Mouse (Mus musculus) CD4-positive, CD25-positive, alpha-beta regulatory T cell, adult 2 months (primary cell): ENCODE results near the gene Slc35e3.
"Not testable (repeated sequence)": the region's sequence is repeated elsewhere in the genome, so short reads cannot be mapped to it uniquely, and the experiment has no call there.

ENCODE experiments used
- DNase-seq: peaks from one replicate; pipeline ENCODE4 v3.0.0-alpha.2; 2012; ENCODE audit warnings: low read depth, low spot score

Slc35e3 gene

DNA sequence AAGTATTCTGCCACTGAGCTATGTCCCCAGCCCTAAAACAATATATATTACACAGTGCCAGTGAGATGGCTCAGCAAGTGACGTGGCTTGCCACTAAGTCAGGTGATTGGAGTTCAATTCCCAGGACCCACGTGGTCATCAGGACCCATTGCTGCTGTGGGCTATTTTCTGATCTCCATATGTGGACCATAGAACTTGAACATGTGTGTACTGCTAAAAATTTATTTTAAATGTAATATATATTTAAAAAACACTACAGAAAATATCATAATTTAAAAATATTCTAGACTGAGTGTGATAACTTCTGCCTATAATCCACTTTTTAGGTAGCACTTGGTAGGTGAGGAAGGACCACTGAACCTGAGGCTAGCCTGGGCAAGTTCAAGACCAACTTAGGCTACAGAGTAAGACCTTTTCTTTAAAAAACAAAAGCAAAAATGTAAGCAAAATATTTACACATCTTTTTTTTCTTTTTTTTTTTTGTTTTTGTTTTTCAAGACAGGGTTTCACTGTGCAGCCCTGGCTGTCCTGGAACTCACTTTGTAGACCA is 16.2 kb upstream of the Slc35e3 start:
- no peak for DNase-seq

DNA sequence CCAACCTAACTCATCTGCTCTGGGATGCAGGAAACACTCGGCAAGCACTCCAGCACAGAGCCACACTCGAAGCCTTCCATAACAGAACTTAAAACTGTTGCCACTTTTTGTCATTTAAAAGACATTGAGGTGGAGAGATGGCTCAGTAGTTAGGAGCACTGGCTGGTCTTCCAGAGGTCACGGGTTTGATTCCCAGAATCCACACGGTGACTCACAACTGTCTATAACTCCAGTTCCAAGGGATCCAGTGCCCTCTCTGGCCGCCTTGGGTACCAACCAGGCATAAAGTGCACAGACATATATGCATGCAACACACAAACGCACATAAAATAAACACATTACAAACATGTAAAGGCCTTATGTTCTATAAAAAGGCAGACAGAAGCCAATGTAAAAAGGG is 15.4 kb upstream of the Slc35e3 start:
- DNase-seq, result no peak

DNA sequence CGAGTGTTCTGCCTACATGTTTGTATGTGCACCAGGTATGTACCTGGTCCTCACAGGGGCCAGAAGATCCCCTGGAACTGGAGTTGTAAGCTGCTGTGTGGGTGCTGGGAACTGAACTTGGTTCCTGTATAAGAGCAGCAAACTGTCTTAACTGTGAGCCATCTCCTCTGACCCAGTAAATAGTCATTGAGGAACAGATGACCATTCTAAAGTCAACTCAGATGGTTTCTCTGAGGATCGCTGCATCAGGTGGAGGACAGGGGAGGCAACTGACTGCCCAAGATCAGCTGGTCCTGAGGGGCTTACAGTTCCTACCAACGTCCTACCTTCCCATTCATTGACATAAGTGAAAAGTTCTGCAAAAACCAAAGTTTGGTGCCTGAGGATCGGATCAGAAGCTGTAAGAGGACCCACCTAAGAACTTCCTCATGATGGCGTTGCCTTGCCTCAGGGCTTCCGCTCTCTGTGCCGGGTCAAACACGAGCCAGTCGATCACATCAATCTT is 14.7 kb upstream of the Slc35e3 start:
- DNase-seq, result no peak

DNA sequence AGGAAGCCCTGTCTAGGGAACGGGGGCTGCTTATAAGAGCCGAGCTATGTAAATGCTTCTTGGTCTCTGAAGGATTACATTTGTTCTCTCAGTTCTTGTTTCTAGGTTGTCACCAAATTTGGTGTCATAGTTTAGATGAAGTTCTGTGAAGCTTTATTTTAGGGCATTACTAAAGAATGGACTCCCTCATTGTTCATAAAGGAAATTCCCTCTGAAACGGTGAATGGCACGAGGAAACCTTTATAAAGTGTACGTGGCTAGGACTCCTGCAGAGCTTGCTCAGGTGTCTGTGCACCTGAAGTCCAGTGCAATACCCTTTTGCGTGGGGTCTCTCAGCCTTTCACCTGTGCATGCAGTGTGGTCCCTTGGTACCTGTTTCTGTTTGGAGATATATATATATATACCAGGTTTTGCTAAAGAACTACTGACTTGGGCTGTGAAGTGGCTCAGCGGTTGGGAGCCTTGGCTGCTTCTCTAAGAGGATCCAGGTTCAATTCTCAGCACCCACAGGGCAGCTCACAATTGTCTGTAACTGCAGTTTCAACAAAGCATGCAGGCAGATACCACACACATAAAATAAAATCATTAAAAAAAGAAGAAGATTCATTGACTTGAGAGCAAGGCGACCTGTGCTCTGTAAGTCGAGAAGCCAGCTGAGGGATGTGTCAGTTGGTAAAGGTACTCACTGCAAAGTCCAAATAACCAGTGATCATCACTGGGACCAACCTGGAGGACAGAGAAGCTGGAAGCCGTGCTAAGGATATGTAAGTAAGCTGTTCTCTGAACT is 13.9 kb upstream of the Slc35e3 start:
- no peak for DNase-seq

DNA sequence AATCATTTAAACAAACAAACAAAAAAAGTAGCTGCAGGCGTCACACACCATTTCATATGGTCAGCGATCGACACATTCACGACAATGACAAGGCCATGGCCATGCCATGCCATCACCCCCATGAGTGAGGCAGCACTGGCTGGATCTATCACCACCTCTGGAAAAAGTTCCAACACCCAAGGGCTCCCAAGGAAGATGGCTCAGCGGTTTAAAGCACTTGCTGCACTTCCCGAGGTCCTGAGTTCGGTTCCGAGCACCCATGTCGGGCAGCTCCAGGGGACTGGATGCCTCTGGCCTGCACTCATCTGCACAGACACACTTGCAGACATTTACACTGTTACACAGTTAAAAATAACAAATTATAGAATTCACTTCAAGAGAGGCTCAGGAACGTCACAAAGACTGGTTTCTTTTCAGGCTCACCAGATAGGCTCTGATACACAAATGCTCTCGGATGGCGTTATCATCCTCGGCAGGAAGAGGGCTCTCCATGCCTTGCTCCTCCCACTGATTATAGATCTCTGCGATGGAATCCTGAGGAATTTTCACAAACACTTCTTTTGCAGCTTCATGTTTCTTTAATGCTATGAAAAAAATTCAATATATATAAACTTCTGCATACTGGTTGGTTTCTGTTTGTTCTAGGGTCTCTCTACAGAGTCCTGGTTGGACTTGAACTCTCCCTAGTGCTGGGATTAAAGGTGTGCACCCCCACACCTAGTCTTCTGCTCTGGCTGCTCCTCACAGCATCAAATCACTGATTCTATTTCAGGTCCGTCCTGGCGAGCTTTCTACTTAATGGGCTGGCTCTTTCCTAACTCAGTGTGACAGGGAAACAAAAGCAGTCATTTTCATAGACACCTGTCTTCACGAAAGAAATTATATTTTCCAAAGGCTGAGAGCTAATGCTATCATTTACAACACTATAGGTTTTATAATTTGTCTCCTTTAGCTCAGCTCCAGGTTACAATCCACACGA is 12.9 kb upstream of the Slc35e3 start:
- DNase-seq, result no peak

DNA sequence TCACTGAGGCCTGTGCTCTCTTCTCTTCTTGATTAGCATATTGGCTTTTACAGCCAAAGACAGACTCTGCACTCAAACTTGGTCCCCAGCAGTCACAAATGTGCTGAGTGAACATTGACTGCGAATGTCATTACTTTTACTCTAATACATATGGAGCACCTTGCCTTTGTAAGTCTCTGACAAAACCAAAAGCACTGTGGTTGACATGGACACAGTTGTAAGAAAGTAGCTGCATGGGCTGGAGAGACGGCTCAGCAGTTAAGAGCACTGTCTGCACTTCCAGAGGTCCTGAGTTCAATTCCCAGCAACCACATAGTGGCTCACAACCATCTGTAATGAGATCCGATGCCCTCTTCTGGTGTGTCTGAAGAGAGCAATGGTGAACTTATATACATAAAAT is 12.2 kb upstream of the Slc35e3 start:
- not testable (repeated sequence) for DNase-seq

DNA sequence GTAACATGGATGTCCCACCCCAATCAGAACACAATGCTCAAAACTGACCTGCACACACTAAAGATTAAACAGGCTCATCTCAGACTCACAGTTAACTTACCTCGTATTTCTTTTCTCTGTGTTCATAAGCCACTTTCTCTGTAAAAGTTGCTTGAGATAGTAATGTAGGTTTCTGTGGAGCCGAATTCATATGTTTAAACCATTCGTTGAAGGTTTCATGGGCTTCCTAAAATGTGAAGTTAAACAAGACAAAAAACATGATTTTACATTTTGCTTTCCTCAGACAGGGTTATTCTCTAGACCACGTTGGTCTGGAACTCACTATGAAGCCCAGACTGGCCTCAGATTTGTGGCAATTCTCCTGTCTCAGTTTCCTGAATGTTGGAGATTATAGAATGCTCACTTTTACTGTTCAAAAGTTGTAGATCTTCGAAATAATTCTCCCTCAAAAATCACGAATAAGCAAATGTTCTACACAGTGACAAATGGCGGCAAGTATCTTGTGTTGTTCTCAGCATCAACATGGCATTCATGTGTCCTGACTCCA is 11.7 kb upstream of the Slc35e3 start:
- no peak for DNase-seq

DNA sequence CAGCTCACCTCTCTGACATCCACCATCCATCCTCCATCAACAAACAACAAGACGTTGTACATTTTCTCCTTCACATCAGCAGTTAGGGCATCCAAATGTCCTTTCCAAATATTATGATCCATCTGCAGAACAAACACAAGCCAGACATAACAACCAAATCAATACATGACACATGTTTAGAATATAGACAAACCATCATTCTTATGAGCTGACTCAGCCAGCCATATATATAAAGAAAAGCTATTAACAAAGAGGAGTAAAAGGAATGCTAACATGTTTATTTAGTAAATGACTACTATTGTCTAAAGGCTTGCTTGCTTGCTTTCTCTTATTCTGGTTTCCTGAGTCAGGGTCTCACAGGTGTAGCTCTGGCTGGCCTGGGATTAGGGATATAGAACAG is 11.1 kb upstream of the Slc35e3 start:
- DNase-seq, result no peak

DNA sequence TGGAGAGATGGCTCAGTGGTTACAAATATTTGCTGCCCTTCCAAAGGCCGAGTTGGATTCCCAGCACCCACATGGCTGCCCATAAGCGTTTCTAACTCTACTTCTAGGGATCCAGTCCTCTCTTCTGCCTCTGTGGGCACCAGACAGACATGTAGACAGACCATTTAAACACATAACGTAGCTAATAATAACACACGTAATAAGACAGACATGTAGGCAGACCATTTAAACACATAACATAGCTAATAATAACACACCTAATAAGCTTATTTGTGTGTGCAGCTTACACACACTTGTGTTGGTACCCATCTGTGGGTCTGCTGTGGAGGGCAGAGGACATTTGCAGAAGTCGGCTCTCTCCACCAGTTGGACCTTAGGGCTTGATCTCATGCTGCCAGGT is 10.6 kb upstream of the Slc35e3 start:
- no peak for DNase-seq

DNA sequence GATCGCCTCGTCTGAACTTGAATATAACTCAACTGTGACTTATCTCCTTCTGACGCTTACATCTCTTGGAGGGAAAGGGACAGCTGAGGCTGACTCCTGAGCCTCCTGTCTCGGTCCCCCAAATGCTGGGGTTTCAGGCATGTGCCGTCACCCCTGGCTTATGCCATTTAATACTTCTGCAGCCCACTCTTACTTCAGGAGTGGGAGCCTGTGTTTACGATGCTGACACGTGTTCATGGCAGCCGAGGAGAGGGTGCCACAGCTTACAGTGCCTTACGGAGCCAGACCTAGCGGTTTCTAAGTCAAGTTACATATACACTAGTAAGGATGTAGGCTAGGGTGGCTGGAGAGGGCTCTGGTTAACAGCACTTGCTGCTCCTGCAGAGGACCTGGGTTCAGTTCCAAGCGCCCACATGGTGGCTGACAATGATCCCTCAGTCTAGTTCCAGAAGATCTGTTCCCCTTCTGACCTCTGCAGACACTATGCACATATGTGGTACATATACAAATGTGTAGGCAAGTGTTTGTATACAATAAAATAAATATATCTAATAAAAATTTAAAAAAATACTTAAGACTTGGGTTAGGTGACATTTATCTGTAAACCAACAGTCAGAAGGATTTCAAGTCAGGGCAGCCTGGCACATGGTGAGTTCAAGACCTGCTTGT is 9.8 kb upstream of the Slc35e3 start:
- no peak for DNase-seq

DNA sequence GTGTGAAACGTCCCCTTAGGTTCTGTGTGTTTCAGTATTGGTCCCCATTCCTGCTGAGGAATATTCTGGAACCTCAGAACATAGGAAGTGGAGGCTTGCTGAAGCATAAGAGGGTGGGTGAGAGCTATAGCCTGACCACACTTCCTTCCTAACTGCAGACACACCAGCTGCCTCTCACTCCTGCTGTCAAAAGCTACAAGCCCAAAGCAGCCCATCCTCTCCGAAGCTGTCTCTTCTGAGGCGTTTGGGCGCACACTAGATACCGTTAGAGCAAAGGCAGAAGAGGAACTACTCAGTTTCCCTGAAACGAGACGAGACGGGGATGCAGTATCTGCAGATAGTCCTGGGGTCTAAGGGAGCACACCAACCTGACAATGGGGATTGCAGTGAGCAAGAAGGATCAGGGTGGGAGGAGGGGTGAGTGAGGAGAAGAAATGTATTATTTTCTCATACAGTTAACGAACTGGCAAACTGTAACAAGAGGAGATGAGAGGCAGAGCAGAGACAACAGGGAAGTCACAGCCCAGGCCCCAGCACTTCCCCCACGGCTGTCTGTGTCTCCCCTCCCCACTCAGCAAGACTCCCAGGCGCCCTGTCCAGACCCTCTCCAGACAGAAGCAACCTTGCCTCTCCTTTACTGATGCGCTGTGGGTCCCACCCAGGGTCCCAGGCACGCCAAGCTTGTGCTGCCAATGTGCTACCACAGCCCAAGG is 9.1 kb upstream of the Slc35e3 start:
- peak; percentile 14 for DNase-seq

DNA sequence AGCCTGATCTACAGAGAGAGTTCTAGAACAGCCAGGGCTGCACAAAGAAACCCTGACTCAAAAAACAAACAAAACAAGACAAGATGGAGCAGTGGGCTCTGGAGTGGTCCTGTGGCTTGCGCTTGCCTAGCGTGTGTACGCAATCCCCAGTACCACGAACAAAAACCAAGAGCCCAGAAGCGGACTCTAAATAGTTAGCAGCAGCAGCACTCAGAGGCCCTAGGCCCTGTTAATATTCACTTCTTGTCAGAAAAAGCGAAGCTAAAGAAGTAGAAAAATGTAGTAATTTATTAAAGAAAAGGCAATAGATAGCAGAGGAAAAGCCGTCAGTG is 8.4 kb upstream of the Slc35e3 start:
- no peak for DNase-seq

DNA sequence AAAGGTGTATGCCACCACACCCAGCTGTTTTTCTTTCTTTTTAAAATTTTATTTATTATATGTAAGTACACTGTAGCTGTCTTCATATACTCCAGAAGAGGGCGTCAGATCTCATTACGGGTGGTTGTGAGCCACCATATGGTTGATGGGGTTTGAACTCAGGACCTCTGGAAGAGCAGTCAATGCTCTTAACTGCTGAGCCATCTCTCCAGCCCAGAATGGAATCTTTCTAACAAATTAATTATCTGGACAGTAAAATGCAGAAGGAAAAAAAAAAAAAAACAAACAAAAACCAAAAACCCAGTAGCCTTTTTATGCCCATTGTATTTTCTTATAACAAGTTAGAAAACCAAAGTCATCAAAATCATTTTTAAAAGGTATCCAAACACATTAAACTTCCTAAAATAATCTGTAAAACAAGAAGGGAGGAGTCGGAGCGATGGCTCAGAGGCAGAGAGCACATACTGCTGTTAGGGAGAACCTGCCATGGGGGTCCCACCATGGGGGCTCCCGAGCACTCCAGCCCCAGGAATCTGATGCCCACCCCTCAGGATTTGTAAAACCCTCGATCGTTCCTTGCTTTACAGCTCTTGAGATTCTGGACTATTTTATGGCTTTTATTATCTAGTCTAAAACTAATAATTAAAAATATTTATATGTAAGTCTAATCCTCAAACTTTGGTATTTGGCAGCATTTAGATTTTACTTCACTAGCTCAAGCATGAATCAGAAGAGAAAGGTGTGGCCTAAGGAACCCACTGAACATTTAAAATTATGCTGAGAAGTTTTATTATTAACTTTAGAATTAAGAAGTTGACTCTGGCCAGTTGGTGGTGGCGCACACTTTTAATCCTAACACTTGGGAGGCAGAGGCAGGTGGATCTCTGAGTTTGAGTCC is 7.8 kb upstream of the Slc35e3 start:
- DNase-seq, result no peak

DNA sequence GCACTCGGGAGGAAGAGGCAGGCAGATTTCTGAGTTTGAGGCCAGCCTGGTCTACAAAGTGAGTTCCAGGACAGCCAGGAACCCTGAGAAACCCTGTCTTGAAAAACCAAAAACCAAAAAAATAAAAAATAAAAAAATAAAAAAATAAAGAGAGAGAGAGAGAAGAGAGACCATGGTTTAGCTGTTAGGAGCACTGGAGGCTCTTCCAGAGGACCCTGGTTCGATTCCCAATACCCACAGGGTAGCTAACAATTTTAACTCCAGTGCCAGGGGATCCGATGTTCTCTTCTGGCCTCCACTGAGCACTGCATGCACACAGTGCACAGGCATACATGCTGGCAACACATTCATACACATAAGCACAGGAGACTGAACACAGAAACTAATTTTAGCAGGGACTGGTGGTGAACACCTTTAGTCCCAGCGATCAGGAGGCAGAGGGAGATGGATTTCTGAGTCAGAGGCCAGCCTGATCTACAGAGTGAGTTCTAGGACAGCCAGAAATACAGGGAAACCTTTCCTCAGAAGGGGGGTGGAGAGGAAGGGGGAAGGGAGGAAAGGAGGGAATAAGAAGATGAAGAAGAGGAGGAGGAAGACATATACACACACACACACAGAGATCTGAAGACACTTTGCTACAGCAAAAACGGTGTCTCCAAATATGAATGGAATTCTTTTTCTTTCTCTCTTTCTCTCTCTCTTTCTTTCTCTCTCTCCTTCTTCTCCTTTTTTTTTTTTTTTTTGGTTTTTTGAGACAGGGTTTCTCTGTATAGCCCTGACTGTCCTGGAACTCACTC is 6.9 kb upstream of the Slc35e3 start:
- DNase-seq, result no peak

DNA sequence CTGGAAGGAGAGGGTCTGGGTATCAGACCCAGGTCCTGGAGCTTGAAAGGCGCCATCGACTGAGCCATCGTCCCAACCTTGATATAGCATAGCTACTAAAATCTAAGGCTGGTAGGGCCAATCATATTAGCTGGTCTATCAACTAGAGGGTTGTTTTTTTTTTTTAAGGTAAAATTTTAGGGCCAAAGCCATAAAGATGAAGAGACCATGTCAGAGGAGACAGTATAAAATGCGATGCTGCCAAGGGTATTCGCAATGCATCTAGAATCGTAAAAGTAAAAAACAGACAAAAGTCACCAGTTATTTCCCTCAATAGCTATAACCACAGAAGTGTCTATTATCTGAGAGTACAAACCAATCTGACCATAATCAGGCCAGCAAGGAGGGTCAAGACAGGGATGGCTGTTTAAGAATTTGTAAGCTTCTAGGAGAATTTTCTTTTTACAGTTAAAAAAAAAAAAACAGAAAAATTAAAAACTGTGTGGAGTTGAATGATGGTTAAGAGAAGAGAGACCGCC is 6.2 kb upstream of the Slc35e3 start:
- no peak for DNase-seq

DNA sequence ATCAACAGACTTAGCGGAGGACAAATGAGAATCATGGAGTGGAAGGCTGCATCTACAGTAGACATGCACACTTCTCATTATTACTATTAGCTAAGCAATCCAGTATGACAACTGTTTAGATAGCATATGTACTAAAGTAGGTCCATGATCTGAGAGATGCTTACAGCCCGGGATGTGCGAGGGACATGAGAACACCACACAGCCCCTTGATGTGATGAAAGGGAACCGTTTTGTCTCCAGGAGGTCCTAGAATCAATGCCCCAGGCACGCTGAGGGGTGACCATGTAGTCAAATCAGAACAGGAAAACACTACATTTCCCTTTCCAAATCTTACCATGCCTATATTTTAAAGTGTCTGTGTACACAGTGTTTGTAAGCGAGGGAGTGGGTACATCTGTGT is 5.6 kb upstream of the Slc35e3 start:
- no peak for DNase-seq

DNA sequence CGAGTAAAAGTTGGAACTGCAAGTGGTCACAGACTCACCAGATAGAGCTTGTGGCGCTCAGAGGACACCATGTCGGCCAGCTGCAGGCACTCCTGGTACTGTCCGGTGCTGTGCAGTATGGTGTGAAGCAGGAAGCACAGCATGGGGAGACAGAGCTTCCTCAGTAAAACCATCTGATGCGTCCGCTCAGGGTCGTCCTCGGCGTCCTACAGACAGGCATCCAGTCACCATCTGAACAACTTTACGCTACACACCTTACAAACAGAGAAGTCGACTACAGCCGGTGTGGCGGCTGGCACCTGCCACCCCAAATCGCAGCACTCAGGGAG is 5.1 kb upstream of the Slc35e3 start:
- no peak for DNase-seq

DNA sequence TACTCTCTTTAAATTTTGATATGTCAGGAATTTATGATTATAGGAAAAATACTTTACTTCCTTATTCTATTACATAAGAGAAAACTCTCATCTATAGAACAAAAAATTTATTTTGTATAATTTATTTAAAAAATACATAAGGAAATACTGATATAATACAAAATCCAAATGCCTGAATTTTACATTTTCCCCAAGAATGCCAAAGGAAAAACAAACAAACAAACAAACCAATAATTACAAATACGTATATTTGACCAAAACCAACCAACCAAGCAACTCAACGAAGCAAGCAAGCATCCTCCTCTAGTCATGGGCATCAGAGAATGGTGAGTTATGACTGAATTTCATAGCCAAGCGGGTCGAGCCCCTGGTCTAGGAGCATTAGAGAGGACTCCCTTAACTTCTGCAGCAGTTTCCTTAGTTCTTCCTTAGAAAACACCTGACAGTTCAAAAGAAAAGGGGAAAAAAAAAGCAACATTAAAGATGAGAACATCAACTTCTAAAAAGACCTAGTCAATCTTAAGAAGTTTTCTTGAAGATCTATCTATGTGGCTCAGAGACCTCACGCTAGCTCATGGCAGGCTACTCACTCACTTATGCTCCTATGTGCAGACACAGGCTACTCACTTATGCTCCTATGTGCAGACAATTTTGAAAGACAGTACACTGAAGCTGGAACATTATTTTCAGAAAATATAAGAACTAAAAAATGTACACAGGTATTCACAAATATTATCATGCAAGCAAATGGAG is 4.5 kb upstream of the Slc35e3 start:
- no peak for DNase-seq
